Comparison of ENCODE assay signal across 23 mouse cellular contexts in genomic region chr12:116488836-116489235, GRCm38 (mm10). TPM values are rescaled to one million over a fixed set of nuclear protein-coding genes. Genes with fewer than 3 reads are reported as not detected.
DNase-seq lines count a peak whose midpoint lies in the region; ATAC-seq and TF ChIP-seq lines count a peak whose summit lies in the region.
"Had no signal": no experiment of that assay in that cellular context is flagged by ENCODE, and none has a peak within 500 bp of the region (broad histone marks: within the 10 kb centered on the region; RNA-seq: fewer than 3 reads in every experiment).

No protein-coding gene starts in this region.

- no peak for DNase-seq in forebrain, postnatal 0 days
- DNase-seq in right cerebral cortex, adult 18-20 months = peak; percentile 79
- DNase-seq in right cerebral cortex, postnatal 4 days = no peak
- no peak for DNase-seq in ovary, postnatal 10 days (ENCODE audit: low spot score)
- no peak for DNase-seq in cerebellum, adult 2 months
- DNase-seq in T-cell, adult 2 months (ENCODE audit: low spot score) = no peak
- DNase-seq: cerebellum, postnatal 14 days; gastrocnemius, adult 2 months; liver; liver, postnatal 0 days; lung, postnatal 14 days; spleen, adult 18-20 months; thymus, postnatal 14 days had no signal

- no peak for TF ChIP-seq POLR2A in olfactory bulb, adult 2 months (IDR thresholded peaks at IDR 0.05; ENCODE audit: insufficient read depth, low read depth, low read length)
- no peak for TF ChIP-seq POLR2A in cerebellum, adult 2 months (IDR thresholded peaks at IDR 0.05; ENCODE audit: borderline replicate concordance, insufficient read depth, low read length)

- H3K36me3 ChIP-seq in forebrain, postnatal 0 days (ENCODE audit: insufficient read depth) = no peaks in the 10 kb centered on the region
- no peaks in the 10 kb centered on the region for H3K36me3 ChIP-seq in forebrain, embryonic 12.5 days (replicated peaks)
- H3K36me3 ChIP-seq: G1E; heart, embryonic 15.5 days; kidney, embryonic 15.5 days; stomach, embryonic 15.5 days had no signal

- H3K4me2 ChIP-seq in forebrain, postnatal 0 days (ENCODE audit: low read depth) = 0 out of 2 replicates have a peak overlapping the region, but pooled peaks have one; percentile 5
- no peak overlapping the region for H3K4me2 ChIP-seq in forebrain, embryonic 12.5 days
- H3K4me2 ChIP-seq: forebrain, embryonic 13.5 days; heart, embryonic 15.5 days; kidney, embryonic 15.5 days; stomach, embryonic 15.5 days had no signal

- TF ChIP-seq CTCF in forebrain, postnatal 0 days (IDR thresholded peaks at IDR 0.05; ENCODE audit: low read depth) = no peak
- no peak for TF ChIP-seq CTCF in olfactory bulb, adult 2 months (IDR thresholded peaks at IDR 0.05; ENCODE audit: insufficient read depth, low read depth, low read length)
- no peak for TF ChIP-seq CTCF in cerebellum, adult 2 months (IDR thresholded peaks at IDR 0.05; ENCODE audit: borderline replicate concordance, insufficient read depth, low read depth, low read length)

- H3K4me3 ChIP-seq in forebrain, postnatal 0 days (ENCODE audit: low read depth, low read length) = no peak overlapping the region
- H3K4me3 ChIP-seq in forebrain, embryonic 12.5 days (replicated peaks) = no peak overlapping the region
- H3K4me3 ChIP-seq in olfactory bulb, adult 2 months (ENCODE audit: insufficient read depth, low read depth, low read length) = no peak overlapping the region
- no peak overlapping the region for H3K4me3 ChIP-seq in cerebellum, adult 2 months (replicated peaks; ENCODE audit: insufficient read depth, low read depth, low read length)
- H3K4me3 ChIP-seq: forebrain, embryonic 13.5 days; gastrocnemius, adult 2 months; heart, embryonic 15.5 days; kidney, embryonic 15.5 days; stomach, embryonic 15.5 days had no signal

- no peak overlapping the region for H3K9ac ChIP-seq in forebrain, postnatal 0 days
- no peak overlapping the region for H3K9ac ChIP-seq in forebrain, embryonic 12.5 days
- H3K9ac ChIP-seq: forebrain, embryonic 13.5 days; heart, embryonic 15.5 days; kidney, embryonic 15.5 days; liver, postnatal 0 days; stomach, embryonic 15.5 days had no signal

- no peak for ATAC-seq in forebrain, postnatal 0 days
- ATAC-seq in forebrain, embryonic 12.5 days (ENCODE audit: low FRiP score) = no peak
- ATAC-seq: CD4-positive, CD25-positive, alpha-beta regulatory T cell, adult 4 months; forebrain, embryonic 13.5 days; liver, postnatal 0 days had no signal

- H3K27me3 ChIP-seq in forebrain, postnatal 0 days (ENCODE audit: insufficient read depth, low read length) = no peaks in the 10 kb centered on the region
- peaks cover 29% of the 10 kb centered on the region for H3K27me3 ChIP-seq in forebrain, embryonic 12.5 days
- H3K27me3 ChIP-seq in cerebellum, adult 2 months (ENCODE audit: control insufficient read depth, insufficient read depth, low read length) = no peaks in the 10 kb centered on the region

- H3K27ac ChIP-seq in forebrain, postnatal 0 days (ENCODE audit: low read depth, low read length) = 0 out of 2 replicates have a peak overlapping the region, but pooled peaks have one; percentile 2
- H3K27ac ChIP-seq in forebrain, embryonic 12.5 days = no peak overlapping the region
- H3K27ac ChIP-seq in olfactory bulb, adult 2 months (ENCODE audit: insufficient read depth, low read depth, low read length) = peak overlapping the region; percentile 65
- H3K27ac ChIP-seq in cerebellum, adult 2 months (ENCODE audit: insufficient read depth, low read length) = no peak overlapping the region
- H3K27ac ChIP-seq: forebrain, embryonic 13.5 days; gastrocnemius, adult 2 months; heart, embryonic 15.5 days; kidney, embryonic 15.5 days; stomach, embryonic 15.5 days had no signal

- peaks cover 16% of the 10 kb centered on the region; the same call in 1 of the 2 replicates for H3K4me1 ChIP-seq in forebrain, postnatal 0 days (ENCODE audit: insufficient read depth)
- peaks cover 17% of the 10 kb centered on the region for H3K4me1 ChIP-seq in forebrain, embryonic 12.5 days
- H3K4me1 ChIP-seq in olfactory bulb, adult 2 months (ENCODE audit: control insufficient read depth, insufficient read depth, low read length) = peaks cover 23% of the 10 kb centered on the region
- H3K4me1 ChIP-seq in cerebellum, adult 2 months (ENCODE audit: control insufficient read depth, insufficient read depth, low read length) = no peaks in the 10 kb centered on the region; the same call in none of the 2 replicates

- H3K9me3 ChIP-seq in forebrain, postnatal 0 days (ENCODE audit: low read length) = no peaks in the 10 kb centered on the region
- H3K9me3 ChIP-seq in forebrain, embryonic 12.5 days = no peaks in the 10 kb centered on the region
- H3K9me3 ChIP-seq: forebrain, embryonic 13.5 days; heart, embryonic 15.5 days; kidney, embryonic 15.5 days; stomach, embryonic 15.5 days had no signal

- 56% methylated on average over 8 of the region's 8 CpGs for WGBS in forebrain, postnatal 0 days
- 75% methylated on average over 8 of the region's 8 CpGs for WGBS in forebrain, embryonic 12.5 days
- 18% methylated on average over 8 of the region's 8 CpGs for WGBS in olfactory bulb, adult 2 months
- 69% methylated on average over 8 of the region's 8 CpGs for WGBS in cerebellum, adult 2 months

RNA-seq across cellular contexts. Expression of gene Ptprn2, which starts 3.3 kb away (rescaled TPM):
- 77.4 and 91.1 TPM in 2 replicates for total RNA-seq in forebrain, postnatal 0 days (2014; rRNA removed)
- 14.6 and 15.9 TPM in 2 replicates for polyA plus RNA-seq in forebrain, postnatal 0 days (2015; fragmentation: Nextera tagmentation; extraction: Ambion mirVana)
- polyA plus RNA-seq in forebrain, embryonic 12.5 days (2016; fragmentation: Nextera tagmentation; extraction: Ambion mirVana) = 7.8 and 8.8 TPM in 2 replicates
- not detected in 2 replicates for polyA plus RNA-seq in olfactory bulb, adult 2 months (2012; ENCODE audit: insufficient read depth, insufficient read length, low replicate concordance, missing spikeins)
- 97.8 and 103 TPM in 2 replicates for polyA plus RNA-seq in cerebellum, adult 2 months (2012; rRNA removed)
- total RNA-seq: gastrocnemius, adult 2 months; granulocyte monocyte progenitor cell, adult 5-6 weeks; megakaryocyte-erythroid progenitor cell, adult 5-6 weeks had no signal
- polyA plus RNA-seq: CD4-positive, CD25-positive, alpha-beta regulatory T cell, adult 4 months; G1E had no signal

Comparison
In these comparisons a context has a peak if more than half of its experiments do, and no peak if none do; other contexts are left out.
1. H3K27ac ChIP-seq: peak in forebrain, postnatal 0 days (single experiment) and olfactory bulb, adult 2 months (single experiment); none in forebrain, embryonic 12.5 days (single experiment) and cerebellum, adult 2 months (single experiment).